Mouse (Mus musculus) limb, embryonic 14.5 days (tissue): Measurements from ENCODE around the gene Nr6a1. TPM values are rescaled to one million over a fixed set of nuclear protein-coding genes. Genes with fewer than 3 reads are reported as not detected.

Experiments
- ATAC-seq: fragments of 200-750 bp; cut with Nextera tagmentation; 2 replicates; pipeline ENCODE4 v1.8.0; 2017; ENCODE audit warnings: low read depth, moderate number of reproducible peaks, moderate TSS enrichment; ENCODE audit not compliant: low FRiP score
- DNase-seq: peaks from one replicate; pipeline ENCODE4 v3.0.0-alpha.2; 2015; ENCODE audit warnings: low spot score
- H3K27ac ChIP-seq: fragments of 300-500 bp; sonication (generic); replicated peaks from 2 replicates; pipeline ENCODE4 v1.5.1; 2014; ENCODE audit warnings: low read depth, mild to moderate bottlenecking, low read length, moderate library complexity, mixed read lengths
- H3K27me3 ChIP-seq: fragments of 300-500 bp; sonication (generic); 2 replicates; pipeline ENCODE4 v1.6.1; 2014; ENCODE audit warnings: low read length, mixed read lengths; ENCODE audit not compliant: control insufficient read depth, insufficient read depth
- H3K36me3 ChIP-seq: fragments of 300-500 bp; sonication (generic); 2 replicates; pipeline ENCODE4 v1.6.1; 2014; ENCODE audit warnings: mild to moderate bottlenecking, low read length, moderate library complexity, mixed read lengths; ENCODE audit not compliant: control insufficient read depth, insufficient read depth
- H3K4me1 ChIP-seq: fragments of 300-500 bp; sonication (generic); 2 replicates; pipeline ENCODE4 v1.6.1; 2014; ENCODE audit warnings: antibody characterized with exemption, low read length, mixed read lengths; ENCODE audit not compliant: control insufficient read depth, insufficient read depth
- H3K4me2 ChIP-seq: fragments of 300-500 bp; sonication (generic); replicated peaks from 2 replicates; pipeline ENCODE4 v1.6.1; 2014; ENCODE audit warnings: low read depth, mild to moderate bottlenecking, low read length, moderate library complexity; ENCODE audit not compliant: severe bottlenecking
- H3K4me3 ChIP-seq: fragments of 300-500 bp; sonication (generic); replicated peaks from 2 replicates; pipeline ENCODE4 v1.5.1; 2014; ENCODE audit warnings: low read length
- H3K9ac ChIP-seq: fragments of 300-500 bp; sonication (generic); 2 replicates; pipeline ENCODE4 v1.6.1; 2014; ENCODE audit warnings: mild to moderate bottlenecking, low read depth, low read length, moderate library complexity; ENCODE audit not compliant: severe bottlenecking
- H3K9me3 ChIP-seq: fragments of 300-500 bp; sonication (generic); 2 replicates; pipeline ENCODE4 v1.6.1; 2016; ENCODE audit warnings: low read length; ENCODE audit not compliant: control insufficient read depth
- POLR2A ChIP-seq: fragments of 200-500 bp; IDR thresholded peaks from 2 replicates; pipeline ENCODE4 v1.8.0; 2012; ENCODE audit warnings: inconsistent platforms, mild to moderate bottlenecking, moderate library complexity, borderline replicate concordance; ENCODE audit not compliant: insufficient read depth, insufficient read length; ENCODE audit errors: extremely low read depth
- WGBS: fragments of 180-500 bp; shearing (Covaris S2); extraction: QIAGEN DNeasy Blood & Tissue Kit; methylation state at CpG from one replicate; pipeline ENCODE4 v1.1.7; 2014; 5-methylcytosine and 5-hydroxymethylcytosine counted together
- polyA plus RNA-seq, 2 experiments: library from polyadenylated mRNA; depleted of rRNA in 1 of 2; stranded (reverse) in 1 of 2; unstranded in 1 of 2; fragments of >200 nt; fragmentation: Nextera tagmentation in 1 of 2; extraction: Ambion mirVana in 1 of 2; gene quantifications; 2 replicates each; pipeline versions ENCODE4 v1.2.1 to v1.2.3; 2012 to 2014

Nr6a1 gene
- polyA plus RNA-seq, 2 experiments, result 1.2 to 2.4 TPM

GRCm38 (mm10) chr2:38906097-38906496 is 21.4 kb downstream of the Nr6a1 start:
- no peak for DNase-seq
- Histone ChIP-seq H3K4me3 (no peak overlapping the region), H3K27me3 (no peaks in the 10 kb centered on the region), H3K4me1 (no peaks in the 10 kb centered on the region), H3K9me3 (no peaks in the 10 kb centered on the region), H3K9ac (no peak overlapping the region), H3K36me3 (0 out of 2 replicates have a peak, but pooled peaks cover 4% of the 10 kb centered on the region), H3K27ac (no peak overlapping the region), H3K4me2 (no peak overlapping the region)
- ATAC-seq, result no peak
- no peak for TF ChIP-seq POLR2A
- WGBS, result 68% methylated on average over 5 of the region's 5 CpGs

- Histone ChIP-seq H3K9ac (no peak overlapping the region), H3K9me3 (no peaks in the 10 kb centered on the region), H3K36me3 (0 out of 2 replicates have a peak, but pooled peaks cover 4% of the 10 kb centered on the region), H3K27ac (no peak overlapping the region), H3K27me3 (no peaks in the 10 kb centered on the region), H3K4me1 (no peaks in the 10 kb centered on the region), H3K4me3 (no peak overlapping the region), H3K4me2 (no peak overlapping the region)
- ATAC-seq (no peak), DNase-seq (no peak)
- WGBS, result 96% methylated on average over 1 of the region's 1 CpGs
- TF ChIP-seq POLR2A, result no peak
Measured at GRCm38 (mm10) chr2:38904290-38904689, 23.2 kb downstream of the Nr6a1 start.

GRCm38 (mm10) chr2:38902866-38903265 is 24.6 kb downstream of the Nr6a1 start:
- Histone ChIP-seq H3K9ac (no peak overlapping the region), H3K4me1 (no peaks in the 10 kb centered on the region), H3K27me3 (no peaks in the 10 kb centered on the region), H3K4me2 (no peak overlapping the region), H3K9me3 (no peaks in the 10 kb centered on the region), H3K4me3 (no peak overlapping the region), H3K27ac (no peak overlapping the region), H3K36me3 (0 out of 2 replicates have a peak, but pooled peaks cover under 1% of the 10 kb centered on the region)
- DNase-seq (no peak), ATAC-seq (no peak)
- TF ChIP-seq POLR2A, result no peak

- H3K4me2 ChIP-seq, result no peak overlapping the region
- H3K4me3 ChIP-seq, result no peak overlapping the region
- peaks cover 38% of the 10 kb centered on the region for H3K36me3 ChIP-seq
- H3K27ac ChIP-seq, result no peak overlapping the region
- no peaks in the 10 kb centered on the region for H3K27me3 ChIP-seq
- 52% methylated on average over 5 of the region's 5 CpGs for WGBS
- ATAC-seq (peak; percentile 47; the same call in 1 of the 2 replicates), DNase-seq (peak; percentile 8)
- no peaks in the 10 kb centered on the region for H3K4me1 ChIP-seq
- no peaks in the 10 kb centered on the region for H3K9me3 ChIP-seq
- H3K9ac ChIP-seq, result no peak overlapping the region
- TF ChIP-seq POLR2A, result no peak
Measured at GRCm38 (mm10) chr2:38880907-38881672, 46.4 kb downstream of the Nr6a1 start.

GRCm38 (mm10) chr2:38874544-38875108 is 52.9 kb downstream of the Nr6a1 start:
- ATAC-seq, result no peak
- H3K9ac ChIP-seq, result no peak overlapping the region
- H3K36me3 ChIP-seq, result peaks cover 52% of the 10 kb centered on the region

More at GRCm38 (mm10) chr2:38874544-38875108, 52.9 kb downstream of the Nr6a1 start:
- Histone ChIP-seq H3K9me3 (no peaks in the 10 kb centered on the region), H3K27me3 (no peaks in the 10 kb centered on the region), H3K27ac (no peak overlapping the region), H3K4me2 (no peak overlapping the region), H3K4me3 (no peak overlapping the region), H3K4me1 (no peaks in the 10 kb centered on the region)
- WGBS, result 77% methylated on average over 1 of the region's 1 CpGs
- TF ChIP-seq POLR2A, result no peak
- DNase-seq, result no peak
